Mouse (Mus musculus) CH12.LX (cell line): ENCODE data around the gene S100z. TPM values are rescaled to one million over a fixed set of nuclear protein-coding genes. Genes with fewer than 3 reads are reported as not detected.

Experiments
- DNase-seq: peaks from one replicate; pipeline ENCODE4 v3.0.0-alpha.2; 2013; ENCODE audit errors: extremely low read depth
- H3K27ac ChIP-seq: 2 replicates; pipeline ENCODE4 v1.5.1; 2012; ENCODE audit warnings: low read depth, mild to moderate bottlenecking, control low read depth, moderate library complexity; ENCODE audit not compliant: insufficient read depth
- H3K27me3 ChIP-seq: replicated peaks from 2 replicates; pipeline ENCODE3; 2012; ENCODE audit warnings: inconsistent platforms
- H3K36me3 ChIP-seq, 2 experiments: replicated peaks in 1 of 2; 2 replicates each; pipeline versions ENCODE3 to v1.6.1; 2012; ENCODE audit warnings: inconsistent platforms in 1 of 2, low read length in 1 of 2, mild to moderate bottlenecking in 1 of 2, mixed read lengths in 1 of 2, moderate library complexity in 1 of 2; ENCODE audit not compliant: control insufficient read depth in 1 of 2, insufficient read depth in 1 of 2
- H3K4me1 ChIP-seq, 2 experiments: 2 replicates each; pipeline ENCODE4 v1.6.1; 2012; ENCODE audit warnings: inconsistent platforms in 1 of 2, moderate library complexity in 1 of 2; ENCODE audit not compliant: insufficient read depth in 2 of 2, control insufficient read depth in 1 of 2
- H3K4me2 ChIP-seq: 2 replicates; pipeline ENCODE4 v1.6.1; 2012; ENCODE audit warnings: low read depth, mild to moderate bottlenecking, control low read depth; ENCODE audit not compliant: poor library complexity, insufficient read depth, severe bottlenecking
- H3K4me3 ChIP-seq, 3 experiments: fragments of 150-350 bp in 1 of 3; sonication (generic) in 1 of 3; replicated peaks in 1 of 3; 2 replicates each; pipeline versions ENCODE3 to v1.5.1; 2011 to 2012; ENCODE audit warnings: low read depth in 2 of 3, low read length in 2 of 3, mild to moderate bottlenecking in 2 of 3, moderate library complexity in 2 of 3, control low read depth in 1 of 3, improper control_type of control experiment in 1 of 3, inconsistent platforms in 1 of 3, mixed read lengths in 1 of 3; ENCODE audit not compliant: poor library complexity in 1 of 3
- H3K79me2 ChIP-seq: replicated peaks from 2 replicates; pipeline ENCODE4 v1.6.1; 2012; ENCODE audit warnings: mild to moderate bottlenecking, moderate library complexity; ENCODE audit not compliant: control insufficient read depth, poor library complexity, insufficient read depth, severe bottlenecking; ENCODE audit errors: extremely low read depth
- H3K9ac ChIP-seq: 2 replicates; pipeline ENCODE4 v1.6.1; 2012; ENCODE audit warnings: low read depth, mild to moderate bottlenecking, control low read depth, moderate library complexity; ENCODE audit not compliant: insufficient read depth
- H3K9me3 ChIP-seq: replicated peaks from 2 replicates; pipeline ENCODE3; 2012; ENCODE audit warnings: low read length, inconsistent platforms, mixed read lengths
- BHLHE40 ChIP-seq: IDR thresholded peaks from 2 replicates; pipeline ENCODE4 v1.6.1; 2011; ENCODE audit warnings: mild to moderate bottlenecking, low read depth, low read length, improper control_type of control experiment
- CHD2 ChIP-seq: IDR thresholded peaks from 2 replicates; pipeline ENCODE4 v1.6.1; 2011; ENCODE audit warnings: low read length, improper control_type of control experiment
- EP300 ChIP-seq: IDR thresholded peaks from 2 replicates; pipeline ENCODE4 v1.6.1; 2011; ENCODE audit warnings: low read length, improper control_type of control experiment
- IRF4 ChIP-seq: IDR thresholded peaks from 2 replicates; pipeline ENCODE4 v1.6.1; 2014; ENCODE audit warnings: low read depth, mild to moderate bottlenecking, inconsistent platforms, low read length, improper control_type of control experiment
- KAT2A ChIP-seq: IDR thresholded peaks from 2 replicates; pipeline ENCODE4 v1.6.1; 2012; ENCODE audit warnings: low read length, improper control_type of control experiment, inconsistent platforms; ENCODE audit not compliant: insufficient replicate concordance
- MAX ChIP-seq: IDR thresholded peaks from 2 replicates; pipeline ENCODE4 v1.6.1; 2011; ENCODE audit warnings: low read length, improper control_type of control experiment
- MAZ ChIP-seq: IDR thresholded peaks from 2 replicates; pipeline ENCODE4 v1.6.1; 2012; ENCODE audit warnings: low read depth, mild to moderate bottlenecking, inconsistent platforms, low read length, improper control_type of control experiment, moderate library complexity
- MEF2A ChIP-seq: IDR thresholded peaks from 2 replicates; pipeline ENCODE4 v1.6.1; 2014; ENCODE audit warnings: low read depth, mild to moderate bottlenecking, inconsistent platforms, low read length, improper control_type of control experiment, borderline replicate concordance
- MXI1 ChIP-seq: IDR thresholded peaks from 2 replicates; pipeline ENCODE4 v1.6.1; 2011; ENCODE audit warnings: mild to moderate bottlenecking, low read depth, low read length, improper control_type of control experiment
- NELFE ChIP-seq: IDR thresholded peaks from 2 replicates; pipeline ENCODE4 v1.6.1; 2011; ENCODE audit warnings: low read depth, low read length, improper control_type of control experiment
- NRF1 ChIP-seq: IDR thresholded peaks from 2 replicates; pipeline ENCODE4 v1.6.1; 2014; ENCODE audit warnings: low read depth, mild to moderate bottlenecking, inconsistent platforms, low read length, improper control_type of control experiment, moderate library complexity
- PAX5 ChIP-seq: IDR thresholded peaks from 2 replicates; pipeline ENCODE4 v1.6.1; 2012; ENCODE audit warnings: low read length, inconsistent platforms, mixed read lengths
- POLR2AphosphoS2 ChIP-seq: IDR thresholded peaks from 2 replicates; pipeline ENCODE4 v1.6.1; 2011; ENCODE audit warnings: low read depth, low read length, improper control_type of control experiment
- SMC3 ChIP-seq: IDR thresholded peaks from 2 replicates; pipeline ENCODE4 v1.6.1; 2011; ENCODE audit warnings: low read depth, low read length, improper control_type of control experiment
- TBP ChIP-seq: conservative IDR thresholded peaks from 2 replicates; pipeline ENCODE4 v1.6.1; 2011; ENCODE audit warnings: low read depth, low read length, improper control_type of control experiment
- TCF12 ChIP-seq: IDR thresholded peaks from 2 replicates; pipeline ENCODE4 v1.6.1; 2014; ENCODE audit warnings: low read depth, mild to moderate bottlenecking, inconsistent platforms, low read length, improper control_type of control experiment
- UBTF ChIP-seq: IDR thresholded peaks from 2 replicates; pipeline ENCODE4 v1.6.1; 2012; ENCODE audit warnings: low read depth, mild to moderate bottlenecking, inconsistent platforms, low read length, improper control_type of control experiment, moderate library complexity
- ZKSCAN1 ChIP-seq: IDR thresholded peaks from 2 replicates; pipeline ENCODE4 v1.6.1; 2012; ENCODE audit warnings: low read depth, inconsistent platforms, low read length, improper control_type of control experiment, borderline replicate concordance
- ZNF384 ChIP-seq: IDR thresholded peaks from 2 replicates; pipeline ENCODE4 v1.6.1; 2012; ENCODE audit warnings: low read depth, low read length, improper control_type of control experiment, inconsistent platforms
- dilution Hi-C: fragments of 300-500 bp; cut with MboI; formaldehyde crosslinking; loops from 2 replicates; pipeline ENCODE4 v1.14.3; 2020; ENCODE audit warnings: low sequenced_read_pairs; ENCODE audit not compliant: extremely low pct_unique_long_range_greater_than_20kb, extremely low pct_ligation_motif_present
- in situ Hi-C: fragments of 300-500 bp; cut with MboI; formaldehyde crosslinking; loops from 3 replicates; pipeline ENCODE4 v1.14.3; 2019; ENCODE audit warnings: low sequenced_read_pairs, low pct_ligation_motif_present, low pct_unique_long_range_greater_than_20kb, mixed read lengths
- polyA plus RNA-seq: library from polyadenylated mRNA; unstranded; fragments of >175 nt; gene quantifications from 2 replicates; pipeline ENCODE4 v1.2.1, GENCODE M21; 2012; ENCODE audit warnings: low read depth; ENCODE audit not compliant: insufficient read length
- total RNA-seq, 2 experiments: library from RNA; depleted of rRNA; stranded (reverse); fragments of 300-350 nt in 1 of 2; fragments of >200 nt in 1 of 2; gene quantifications; 2 replicates each; pipeline ENCODE4 v1.2.3; 2012 to 2014

S100z gene
- total and polyA plus RNA-seq, 3 experiments, result not detected

DNA sequence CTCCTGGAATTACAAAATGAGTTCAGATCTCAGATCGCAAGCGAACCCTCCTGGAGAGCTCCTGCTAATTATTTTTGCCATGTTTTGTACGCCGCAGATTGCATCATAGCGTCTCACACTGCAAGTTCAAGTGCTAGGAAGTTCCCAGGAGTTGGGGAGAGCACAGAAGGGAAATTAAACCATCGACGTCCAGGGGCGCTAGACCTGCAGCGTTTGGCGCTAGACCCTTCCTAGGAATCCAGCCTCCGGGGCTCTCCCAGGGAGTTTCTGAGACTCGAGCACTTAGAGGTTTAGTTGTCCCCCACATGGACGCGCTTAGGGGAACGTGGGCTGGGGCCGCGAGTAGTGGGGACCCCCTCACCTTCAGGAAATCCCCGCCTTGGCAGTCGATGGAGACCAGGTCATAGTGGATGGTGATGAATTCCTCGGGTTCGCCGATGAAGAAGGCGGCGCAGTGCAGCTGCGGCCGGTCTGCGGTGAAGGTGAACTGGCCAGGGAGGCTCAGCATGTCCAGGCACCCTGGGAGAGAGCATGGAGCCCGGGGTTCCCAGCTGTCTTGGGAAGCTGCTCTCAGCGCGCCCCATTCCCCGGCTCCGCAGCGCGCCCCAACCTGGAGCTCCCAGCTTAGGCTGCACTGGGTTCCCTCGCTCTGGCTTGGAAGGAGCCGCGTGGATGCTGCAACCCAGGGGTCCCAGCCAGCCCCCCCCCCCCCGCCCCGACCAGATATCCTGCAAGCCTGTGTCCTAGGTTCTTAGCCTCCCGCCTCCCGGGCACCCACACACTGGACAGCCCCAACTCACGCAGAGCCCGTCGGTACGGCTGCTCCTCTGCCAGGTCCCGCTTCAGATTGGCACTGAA, 34.9 kb downstream of the S100z start:
- in situ Hi-C loops, result no loop called here
- no peaks in the 10 kb centered on the region for H3K27me3 ChIP-seq
- TF ChIP-seq CHD2, result no peak
- no peak for TF ChIP-seq MAZ
- no peak for TF ChIP-seq TCF12
- TF ChIP-seq TBP, result no peak
- TF ChIP-seq MEF2A, result no peak
- TF ChIP-seq POLR2AphosphoS2, result no peak
- TF ChIP-seq SMC3, result no peak
- TF ChIP-seq KAT2A, result no peak
- no peak for TF ChIP-seq EP300
- no peak for TF ChIP-seq MXI1
- no peak for TF ChIP-seq ZKSCAN1
- TF ChIP-seq UBTF, result no peak
- no peak for TF ChIP-seq IRF4
- TF ChIP-seq NRF1, result no peak
- TF ChIP-seq BHLHE40, result no peak
- no peak for TF ChIP-seq NELFE

DNA sequence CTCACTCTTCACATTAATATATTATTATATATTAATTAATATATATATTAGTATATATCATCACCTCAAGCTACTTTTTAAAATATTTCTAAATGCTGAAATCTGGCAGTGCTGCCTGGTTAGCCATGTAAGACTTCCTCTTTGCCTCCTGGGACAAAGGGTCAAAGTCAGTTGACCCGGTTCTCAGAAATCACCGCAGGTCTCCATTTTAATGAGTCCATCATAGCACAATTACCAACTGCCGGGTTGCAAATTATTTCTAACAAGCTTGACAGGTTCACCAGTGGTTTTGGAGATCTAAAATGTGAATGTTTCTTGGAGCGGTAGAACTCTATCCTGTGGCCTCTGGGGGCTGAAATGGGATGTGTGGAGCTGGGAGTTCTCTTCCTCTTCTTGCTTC, 35.6 kb downstream of the S100z start:
- Histone ChIP-seq H3K4me3 (no peak overlapping the region), H3K36me3 (no peaks in the 10 kb centered on the region), H3K9ac (no peak overlapping the region), H3K27me3 (no peaks in the 10 kb centered on the region), H3K4me2 (no peak overlapping the region), H3K9me3 (no peaks in the 10 kb centered on the region), H3K4me1 (peaks cover 3 to 23% of the 10 kb centered on the region in 2 experiments; a peak in 2 of 4 replicates), H3K27ac (no peak overlapping the region), H3K79me2 (no peaks in the 10 kb centered on the region)
- in situ Hi-C loops, result no loop called here
- DNase-seq, result no peak
- no peak for TF ChIP-seq MAX
- TF ChIP-seq PAX5, result no peak
- no peak for TF ChIP-seq ZNF384
- dilution Hi-C loops, result no loop called here

More for the DNA sequence above, 34.9 kb downstream of the S100z start:
- no peaks in the 10 kb centered on the region for H3K79me2 ChIP-seq
- H3K4me3 ChIP-seq, result no peak overlapping the region
- H3K4me2 ChIP-seq, result no peak overlapping the region
- no peaks in the 10 kb centered on the region for H3K36me3 ChIP-seq
- dilution Hi-C loops, result no loop called here
- no peaks in the 10 kb centered on the region for H3K9me3 ChIP-seq
- no peak overlapping the region for H3K27ac ChIP-seq
- DNase-seq, result no peak
- H3K4me1 ChIP-seq, result peaks cover 3 to 23% of the 10 kb centered on the region in 2 experiments; a peak in 2 of 4 replicates
- no peak overlapping the region for H3K9ac ChIP-seq
